Mouse (Mus musculus): ENCODE data around the gene Ftsj3. TPM values are rescaled to one million over a fixed set of nuclear protein-coding genes. Genes with fewer than 3 reads are reported as not detected.

Ftsj3 gene
- total and polyA plus RNA-seq, 3 experiments = 205 to 308 TPM; not detected in 1

DNA sequence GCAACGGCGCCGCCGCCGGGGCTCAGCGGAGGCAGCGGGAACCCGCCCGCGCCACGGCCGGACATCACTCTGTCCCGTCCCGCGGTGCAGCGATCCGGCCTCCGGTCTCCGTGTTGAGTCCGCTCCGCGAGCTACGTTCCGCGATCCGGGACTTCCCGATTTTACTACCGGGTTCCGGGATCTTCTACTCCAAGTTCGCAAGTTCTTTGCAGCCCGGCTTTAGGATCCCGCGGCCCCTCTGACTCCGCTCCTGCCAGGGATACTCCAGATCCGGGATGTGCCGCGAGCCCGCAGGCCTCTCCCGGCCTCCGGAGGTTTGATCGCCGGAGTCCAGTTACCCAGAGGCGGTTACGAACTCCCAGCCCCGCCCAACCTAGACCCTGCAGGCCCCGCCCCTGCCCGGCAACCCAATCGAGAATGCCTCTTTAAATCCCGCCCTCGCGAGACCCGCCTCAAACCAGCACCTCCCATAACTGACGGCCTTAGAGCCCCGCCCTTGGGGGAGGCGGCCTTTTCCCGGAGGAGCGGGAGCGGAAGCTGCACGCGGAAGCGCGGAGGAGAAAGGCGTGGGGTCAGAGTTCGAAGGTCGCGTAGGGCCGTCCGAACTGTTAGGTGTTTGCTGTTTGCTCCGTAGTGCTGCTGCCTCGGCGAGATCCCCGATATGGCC lies 16.9 kb upstream of the Ftsj3 start, which contains the start of gene Smarcd2 (continued):
- TF ChIP-seq CTCF (IDR thresholded peaks at IDR 0.05 in 2 of 3, conservative IDR thresholded peaks at IDR 0.05 in 1 of 3; ENCODE audit: control insufficient read depth in 1 of 3, insufficient read depth in 1 of 3, low read depth in 2 of 3, low read length in 3 of 3, poor library complexity in 1 of 3, severe bottlenecking in 1 of 3) = 0 out of 6 replicates have a peak, but pooled peaks of 1 of the 3 experiments have one; percentile 11
- peak; percentile 95 for TF ChIP-seq CHD2 (IDR thresholded peaks at IDR 0.05; ENCODE audit: low read length)
- no peak for TF ChIP-seq MEF2A (IDR thresholded peaks at IDR 0.05; ENCODE audit: extremely low read depth, insufficient replicate concordance, low read depth, low read length, poor library complexity, severe bottlenecking)

DNA sequence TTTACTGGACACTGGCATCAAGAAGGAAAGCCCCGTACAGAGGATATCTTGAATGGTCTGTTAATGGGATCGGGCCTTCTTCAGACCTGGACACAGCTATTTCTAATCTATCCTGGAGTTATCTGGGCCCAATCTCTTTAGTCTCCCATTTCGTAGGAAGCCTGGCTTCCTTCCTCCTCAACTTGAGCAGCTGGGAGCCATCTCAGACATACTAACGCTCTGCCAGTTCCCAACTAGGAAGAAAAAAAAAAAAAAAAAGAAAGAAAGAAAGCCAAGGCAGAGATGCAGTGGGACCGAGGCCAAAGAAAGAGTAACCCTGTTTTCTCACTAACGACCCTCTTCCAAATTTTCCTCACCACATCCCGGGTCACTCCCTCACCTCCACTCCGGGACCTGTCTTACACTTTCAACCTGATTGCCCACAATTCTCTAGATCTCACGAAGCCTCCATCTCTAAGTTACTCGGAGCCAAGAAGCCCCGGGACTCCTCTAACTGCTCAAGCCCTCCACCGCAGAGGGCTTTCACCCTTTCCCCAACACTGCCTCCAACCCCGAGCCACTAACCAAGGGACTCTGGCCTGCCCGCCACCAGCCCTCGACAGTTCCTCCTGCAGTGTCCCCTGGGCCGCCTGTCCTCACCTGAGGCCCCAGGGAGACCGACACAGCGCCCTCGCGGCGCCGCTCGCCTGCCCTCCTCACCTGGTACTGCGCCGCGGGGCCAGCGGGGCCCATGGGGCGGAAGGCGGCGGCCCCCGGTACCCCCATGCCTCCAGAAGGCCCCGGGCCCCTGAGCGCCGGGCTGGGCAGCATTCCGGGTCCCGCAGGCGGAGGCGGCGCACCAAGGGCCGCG lies 16.1 kb upstream of the Ftsj3 start:
- DNase-seq (ENCODE audit: low read depth, low spot score) = peak; percentile 70

DNA sequence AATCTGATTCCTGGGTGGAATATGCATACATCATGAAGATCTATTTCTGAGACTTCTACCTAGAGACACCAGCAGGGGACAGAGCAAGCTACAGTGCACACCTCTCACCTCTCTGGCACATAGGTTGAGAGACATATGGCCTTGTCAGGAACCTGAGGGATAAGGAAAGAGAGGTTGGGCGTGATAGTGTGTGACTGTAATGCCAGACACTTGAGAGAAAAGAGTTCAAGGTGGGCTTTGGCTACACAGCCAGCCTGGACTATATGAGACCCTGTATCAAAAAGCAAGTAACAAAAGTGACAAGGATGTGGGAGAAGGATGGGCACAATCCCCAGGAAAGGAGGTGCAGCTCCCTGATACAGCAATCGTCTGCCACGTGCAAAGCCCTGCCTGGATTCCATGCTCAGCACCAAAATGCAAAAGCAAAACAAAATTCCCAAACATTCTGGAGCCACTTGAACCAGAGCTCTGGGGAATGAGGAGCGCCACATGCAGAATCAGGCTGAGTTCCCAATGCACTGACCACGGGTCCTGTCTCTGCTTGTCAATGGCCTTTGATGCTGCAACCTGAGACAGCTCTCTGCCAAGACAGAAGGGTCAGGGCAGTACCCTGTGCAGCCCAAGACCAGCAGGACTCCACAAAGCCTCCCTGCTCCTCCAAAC lies 15.4 kb upstream of the Ftsj3 start:
- Histone ChIP-seq H3K79me2 (ENCODE audit: control insufficient read depth, insufficient read depth, low read length, poor library complexity) (peaks cover 43% of the 10 kb centered on the region), H3K36me3 (ENCODE audit: control insufficient read depth in 1 of 2, insufficient read depth in 2 of 2, low read length in 2 of 2) (peaks cover 5 to 17% of the 10 kb centered on the region in 2 experiments; a peak in 3 of 4 replicates), H3K4me1 (ENCODE audit: control insufficient read depth in 1 of 2, insufficient read depth in 2 of 2, low read length in 2 of 2) (peaks cover 0 to 34% of the 10 kb centered on the region in 2 experiments; a peak in 3 of 4 replicates), H3K27me3 (ENCODE audit: control insufficient read depth in 1 of 2, insufficient read depth in 2 of 2, low read length in 2 of 2) (no peaks in the 10 kb centered on the region), H3K27ac (ENCODE audit: control insufficient read depth, low read depth, low read length) (peak overlapping the region; percentile 78), H3K9ac (ENCODE audit: control insufficient read depth, low read depth, low read length, poor library complexity, severe bottlenecking) (peak overlapping the region; percentile 98), H3K9me3 (replicated peaks; ENCODE audit: insufficient read depth, low read length) (no peaks in the 10 kb centered on the region), H3K4me3 (ENCODE audit: control insufficient read depth in 1 of 2, insufficient read depth in 1 of 2, low read depth in 2 of 2, low read length in 2 of 2) (peak overlapping the region; percentile 89 to 93)
- peak; percentile 27 for DNase-seq (ENCODE audit: low read depth, low spot score)
- TF ChIP-seq MEF2A (IDR thresholded peaks at IDR 0.05; ENCODE audit: extremely low read depth, insufficient replicate concordance, low read depth, low read length, poor library complexity, severe bottlenecking) = no peak
- peak in 1 of 3 experiments; percentile 2; a peak in 1 of 6 replicates for TF ChIP-seq CTCF (IDR thresholded peaks at IDR 0.05 in 2 of 3, conservative IDR thresholded peaks at IDR 0.05 in 1 of 3; ENCODE audit: control insufficient read depth in 1 of 3, insufficient read depth in 1 of 3, low read depth in 2 of 3, low read length in 3 of 3, poor library complexity in 1 of 3, severe bottlenecking in 1 of 3)
- TF ChIP-seq POLR2AphosphoS5 (IDR thresholded peaks at IDR 0.05; ENCODE audit: borderline replicate concordance, low read depth, low read length) = no peak
- TF ChIP-seq TBP (IDR thresholded peaks at IDR 0.05; ENCODE audit: low read depth, low read length) = no peak

More for the DNA sequence above, 16.1 kb upstream of the Ftsj3 start:
- Histone ChIP-seq H3K4me3 (ENCODE audit: control insufficient read depth in 1 of 2, insufficient read depth in 1 of 2, low read depth in 2 of 2, low read length in 2 of 2) (peak overlapping the region; percentile 89 to 93), H3K27ac (ENCODE audit: control insufficient read depth, low read depth, low read length) (peak overlapping the region; percentile 78), H3K79me2 (ENCODE audit: control insufficient read depth, insufficient read depth, low read length, poor library complexity) (peaks cover 43% of the 10 kb centered on the region), H3K9ac (ENCODE audit: control insufficient read depth, low read depth, low read length, poor library complexity, severe bottlenecking) (peak overlapping the region; percentile 98), H3K4me1 (ENCODE audit: control insufficient read depth in 1 of 2, insufficient read depth in 2 of 2, low read length in 2 of 2) (peaks cover 0 to 39% of the 10 kb centered on the region in 2 experiments; a peak in 3 of 4 replicates), H3K36me3 (ENCODE audit: control insufficient read depth in 1 of 2, insufficient read depth in 2 of 2, low read length in 2 of 2) (peaks cover 0 to 22% of the 10 kb centered on the region in 2 experiments; a peak in 3 of 4 replicates), H3K9me3 (replicated peaks; ENCODE audit: insufficient read depth, low read length) (no peaks in the 10 kb centered on the region), H3K27me3 (ENCODE audit: control insufficient read depth in 1 of 2, insufficient read depth in 2 of 2, low read length in 2 of 2) (no peaks in the 10 kb centered on the region)
- 0 out of 2 replicates have a peak, but pooled peaks have one; percentile 11 for TF ChIP-seq ETS1 (IDR thresholded peaks at IDR 0.05; ENCODE audit: low read depth, low read length)
- TF ChIP-seq USF1 (IDR thresholded peaks at IDR 0.05; ENCODE audit: low read depth, low read length) = no peak
- no peak for TF ChIP-seq SMC3 (IDR thresholded peaks at IDR 0.05; ENCODE audit: low read depth, low read length)
- TF ChIP-seq MAZ (IDR thresholded peaks at IDR 0.05; ENCODE audit: low read depth, low read length) = no peak
- no peak for TF ChIP-seq HCFC1 (IDR thresholded peaks at IDR 0.05; ENCODE audit: low read depth, low read length)
- no peak for TF ChIP-seq POLR2AphosphoS2 (IDR thresholded peaks at IDR 0.05; ENCODE audit: low read length)
- peak; percentile 77; the same call in 1 of the 2 replicates for TF ChIP-seq CHD1 (IDR thresholded peaks at IDR 0.05; ENCODE audit: low read depth, low read length)
- TF ChIP-seq ZNF384 (IDR thresholded peaks at IDR 0.05; ENCODE audit: low read depth, low read length) = peak; percentile 80
- peak; percentile 53 for TF ChIP-seq GATA1 (IDR thresholded peaks at IDR 0.05; ENCODE audit: low read depth, low read length)
- TF ChIP-seq MAX (IDR thresholded peaks at IDR 0.05; ENCODE audit: low read length) = peak; percentile 54
- TF ChIP-seq ELF1 (IDR thresholded peaks at IDR 0.05; ENCODE audit: low read depth, low read length) = no peak
- TF ChIP-seq UBTF (IDR thresholded peaks at IDR 0.05; ENCODE audit: borderline replicate concordance, insufficient read depth, low read depth, low read length) = 0 out of 2 replicates have a peak, but pooled peaks have one; percentile 12
- no peak for TF ChIP-seq ZKSCAN1 (IDR thresholded peaks at IDR 0.05; ENCODE audit: low read depth, low read length)
- peak; percentile 49; the same call in 1 of the 2 replicates for TF ChIP-seq TBP (IDR thresholded peaks at IDR 0.05; ENCODE audit: low read depth, low read length)
- no peak for TF ChIP-seq ZC3H11A (IDR thresholded peaks at IDR 0.05; ENCODE audit: low read depth, low read length)
- no peak for TF ChIP-seq GABPA (IDR thresholded peaks at IDR 0.05; ENCODE audit: low read depth, low read length)
- 0 out of 2 replicates have a peak, but pooled peaks have one; percentile 7 for TF ChIP-seq MYC (IDR thresholded peaks at IDR 0.05; ENCODE audit: low read depth, low read length)
- no peak for TF ChIP-seq MEF2A (IDR thresholded peaks at IDR 0.05; ENCODE audit: extremely low read depth, insufficient replicate concordance, low read depth, low read length, poor library complexity, severe bottlenecking)
- TF ChIP-seq NELFE (IDR thresholded peaks at IDR 0.05; ENCODE audit: low read depth, low read length) = peak; percentile 11
- no peak for TF ChIP-seq NRF1 (IDR thresholded peaks at IDR 0.05; ENCODE audit: insufficient read depth, low read depth, low read length, poor library complexity, severe bottlenecking)
- TF ChIP-seq POLR2A (IDR thresholded peaks at IDR 0.05; ENCODE audit: control insufficient read depth in 1 of 2, insufficient read depth in 1 of 2, low read depth in 1 of 2, low read length in 2 of 2, poor library complexity in 1 of 2) = peak in 1 of 2 experiments; percentile 63; a peak in 1 of 4 replicates

All from MEL (cell line).